Mouse (Mus musculus) heart, postnatal 0 days (tissue): ENCODE measurements around the gene Map2.

Source experiments
- CTCF ChIP-seq: IDR thresholded peaks from 2 replicates; pipeline ENCODE4 v1.5.1; 2016; ENCODE audit warnings: antibody characterized with exemption, control low read depth, low read depth
- EP300 ChIP-seq: IDR thresholded peaks from 2 replicates; pipeline ENCODE4 v1.6.1; 2016; ENCODE audit warnings: antibody characterized with exemption, low read depth

DNA sequence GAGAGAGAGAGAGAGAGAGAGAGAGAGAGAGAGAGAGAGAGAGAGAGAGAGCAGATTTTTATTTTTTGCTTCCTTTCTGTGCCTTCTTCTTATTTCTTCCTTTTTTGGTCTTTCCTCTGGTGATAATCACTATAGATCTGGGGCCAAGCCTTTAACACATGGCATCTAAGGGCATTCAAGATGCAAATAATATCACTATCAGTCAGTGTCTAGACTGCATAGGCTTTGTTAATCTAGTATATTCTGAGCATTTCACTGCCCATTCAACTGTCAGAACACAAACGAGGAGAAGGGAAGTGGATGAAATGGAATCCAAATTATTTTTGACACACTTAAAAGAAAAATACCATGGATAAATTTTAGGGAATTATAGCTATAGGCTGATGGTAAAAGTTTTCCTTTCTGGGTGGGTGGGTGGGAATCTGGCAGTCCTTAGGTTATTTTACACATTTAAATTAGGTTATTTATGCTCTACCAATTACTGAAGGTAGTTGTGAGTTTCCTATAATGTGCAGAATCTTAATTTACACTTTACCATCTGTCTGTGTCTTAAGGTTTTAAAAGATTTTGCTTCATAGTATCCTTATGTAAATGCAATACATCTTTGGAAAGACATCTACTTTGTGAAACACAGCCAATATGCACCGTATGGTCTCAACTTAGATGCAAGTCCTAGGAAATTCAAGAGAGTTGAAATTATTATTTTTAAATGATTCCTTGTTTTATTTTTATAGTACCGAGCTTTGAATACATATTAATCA lies 117.2 kb downstream of the Map2 start:
- TF ChIP-seq EP300 (no peak), CTCF (no peak)
